Mouse (Mus musculus): ENCODE measurements around the gene Ntm.

DNA sequence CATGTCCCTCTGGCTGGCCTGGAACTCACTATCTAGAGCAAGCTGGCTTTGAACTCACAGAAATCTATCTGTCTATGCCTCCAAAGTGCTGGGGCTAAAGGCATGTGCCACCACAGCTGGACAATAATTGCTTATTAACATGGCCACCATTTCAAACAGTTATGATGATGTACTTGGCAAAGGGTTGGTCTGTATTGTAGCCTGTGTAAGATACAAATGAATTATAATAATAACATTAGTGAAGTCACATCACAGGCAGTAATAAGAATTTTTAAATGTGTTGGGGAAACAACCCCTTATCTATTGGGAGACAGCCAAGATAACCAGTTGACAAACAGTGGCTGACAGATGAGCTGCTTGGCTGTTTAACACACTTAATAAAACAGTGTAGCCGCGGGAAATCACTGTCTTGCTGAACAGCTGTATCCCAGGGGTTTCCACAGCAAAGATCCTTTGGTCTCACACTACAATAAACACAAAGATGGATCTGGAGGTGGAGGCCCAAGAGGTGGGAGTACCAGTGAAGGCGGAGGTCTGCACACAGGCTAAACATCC is 302.8 kb downstream of the Ntm start:
- no peak for TF ChIP-seq POLR2AphosphoS5 (IDR thresholded peaks at IDR 0.05; ENCODE audit: borderline replicate concordance, low read depth, low read length)
- no peak for TF ChIP-seq USF2 (IDR thresholded peaks at IDR 0.05; ENCODE audit: borderline replicate concordance in 1 of 2, insufficient read depth in 1 of 2, low read depth in 1 of 2, low read length in 2 of 2)
- no peak for TF ChIP-seq SIN3A (IDR thresholded peaks at IDR 0.05; ENCODE audit: low read length)
- TF ChIP-seq CHD1 (IDR thresholded peaks at IDR 0.05; ENCODE audit: low read depth, low read length), result no peak
- TF ChIP-seq POLR2A (IDR thresholded peaks at IDR 0.05; ENCODE audit: control insufficient read depth in 1 of 2, insufficient read depth in 1 of 2, low read depth in 1 of 2, low read length in 2 of 2, poor library complexity in 1 of 2), result no peak
- no peak for TF ChIP-seq MAX (IDR thresholded peaks at IDR 0.05; ENCODE audit: low read length)
- TF ChIP-seq ZNF384 (IDR thresholded peaks at IDR 0.05; ENCODE audit: low read depth, low read length), result no peak
- no peak for TF ChIP-seq E2F4 (IDR thresholded peaks at IDR 0.05; ENCODE audit: borderline replicate concordance, low read depth, low read length)

Data from MEL (cell line).